Mouse (Mus musculus) central nervous system, embryonic 11.5 days (tissue): ENCODE results near the gene Zfp689. TPM values are rescaled to one million over a fixed set of nuclear protein-coding genes. Genes with fewer than 3 reads are reported as not detected.

ENCODE experiments used
- polyA plus RNA-seq: library from polyadenylated mRNA; depleted of rRNA; stranded (reverse); fragments of >200 nt; gene quantifications from 2 replicates; pipeline ENCODE4 v1.2.3, GENCODE M21; 2012; rRNA removed

Zfp689 gene
- 10.8 and 12.9 TPM in 2 replicates for polyA plus RNA-seq

DNA sequence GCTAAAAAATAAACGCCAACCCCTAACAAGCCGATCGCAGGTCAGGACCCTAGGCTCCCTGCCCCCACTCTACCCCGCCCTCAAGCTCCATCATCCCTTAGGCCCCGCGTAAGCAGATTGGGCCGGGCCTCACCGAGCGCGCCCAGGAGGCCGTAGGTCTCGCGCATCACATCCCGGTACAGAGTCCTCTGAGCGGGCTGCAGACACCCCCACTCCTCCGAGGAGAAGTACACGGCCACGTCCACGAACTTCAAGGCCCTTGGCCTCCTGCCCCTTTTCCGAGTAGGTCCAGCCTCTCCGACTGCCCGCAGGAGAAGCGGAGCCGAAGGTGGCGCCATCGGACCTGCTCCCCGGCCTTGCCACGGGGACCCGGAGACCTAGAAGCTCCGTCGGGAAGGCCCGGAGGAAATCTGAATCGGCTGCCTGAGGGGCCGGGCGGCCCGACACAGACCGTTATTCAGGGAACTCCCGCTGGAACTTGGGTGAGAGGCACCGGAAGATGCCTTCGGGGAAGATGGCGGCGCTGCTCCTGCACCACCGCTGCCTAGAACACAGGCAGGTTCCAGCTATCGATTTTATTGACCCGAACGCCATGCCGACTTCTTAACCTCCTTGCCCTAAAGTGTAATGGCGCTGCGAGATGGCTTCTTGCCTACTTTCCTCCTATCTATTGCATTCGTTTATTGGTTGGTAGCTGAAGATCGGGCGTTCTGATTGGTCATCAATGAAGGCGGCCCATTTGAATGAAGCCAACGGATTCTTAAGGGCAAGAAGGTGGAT, at the start of gene Zfp689:
Gene Zfp689, minus strand, starts transcription at position 638 of the 780 bp plus-strand sequence.

GRCm38 (mm10) chr7:127478635-127479317, 29.8 kb upstream of the Zfp689 start, which contains the start of gene Fbrs:
Gene Fbrs (plus strand): TSS chr7:127479199.

GRCm38 (mm10) chr7:127459311-127459710, 10.4 kb upstream of the Zfp689 start, which contains the start of gene Prr14:
Gene Prr14 (plus strand): TSS chr7:127459611.

GRCm38 (mm10) chr7:127421388-127422191, 27.4 kb downstream of the Zfp689 start, which contains the start of gene Zfp688:
Gene Zfp688 (minus strand): TSS chr7:127422068.

GRCm38 (mm10) chr7:127406002-127406987, 42.7 kb downstream of the Zfp689 start, which contains the start of gene Zfp764:
Gene Zfp764 (minus strand): TSS chr7:127406822.

DNA sequence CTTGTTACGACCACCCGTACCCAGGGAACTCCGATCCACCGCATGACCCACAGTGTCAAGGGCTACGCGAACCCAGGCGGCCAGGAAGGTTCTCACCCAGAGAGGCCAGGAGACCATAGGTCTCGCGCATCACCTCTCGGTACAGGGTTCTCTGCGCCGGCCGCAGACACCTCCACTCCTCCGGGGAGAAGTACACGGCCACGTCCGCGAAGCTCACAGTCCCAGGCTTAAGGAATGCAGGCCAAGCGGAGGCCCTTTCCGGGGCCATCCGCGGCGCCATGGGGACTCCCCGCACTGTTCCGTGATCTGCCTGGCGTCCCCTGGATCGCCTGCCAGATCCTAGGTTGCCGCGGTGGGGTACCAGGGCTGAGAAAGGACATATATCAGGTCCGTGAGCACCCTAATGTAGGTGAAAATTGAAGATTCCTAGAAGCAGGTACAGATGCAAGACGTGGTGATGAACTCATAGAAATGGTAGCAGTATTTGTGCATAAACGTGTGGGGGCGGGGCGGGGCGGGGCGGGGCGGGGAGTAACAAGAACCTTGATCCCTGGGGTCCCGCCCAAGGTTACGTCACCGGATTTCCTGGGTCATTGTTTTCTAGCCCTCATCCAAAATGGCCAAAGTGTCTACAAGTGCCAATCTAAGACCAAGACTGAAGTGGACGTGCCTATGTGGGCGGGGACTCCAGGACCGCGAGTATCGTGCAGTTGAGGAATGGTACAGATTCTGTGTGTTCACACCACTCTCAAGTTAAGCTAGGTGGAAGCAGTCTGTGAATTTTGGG, 55.6 kb downstream of the Zfp689 start, which contains the start of gene E430018J23Rik:
Gene E430018J23Rik, minus strand, starts transcription at position 473 of the 787 bp plus-strand sequence.

Other genes starting within 250 kb of the Zfp689 start
- 50.6 and 52.5 TPM in 2 replicates for gene Tbc1d10b, start 240.7 kb downstream of the Zfp689 start, polyA plus RNA-seq
- 12.1 and 97.1 TPM in 2 replicates for gene Mylpf, start 240.3 kb downstream of the Zfp689 start, polyA plus RNA-seq
- gene Zfp553, start 216.1 kb downstream of the Zfp689 start, polyA plus RNA-seq: 33.8 and 38.9 TPM in 2 replicates
- 35.5 and 61.6 TPM in 2 replicates for gene Sept1, start 216.0 kb downstream of the Zfp689 start, polyA plus RNA-seq
- 66.0 and 76.1 TPM in 2 replicates for gene Zfp771, start 204.9 kb downstream of the Zfp689 start, polyA plus RNA-seq
- gene Dctpp1, start 188.4 kb downstream of the Zfp689 start, polyA plus RNA-seq: 125 and 147 TPM in 2 replicates
- gene Sephs2, start 175.1 kb downstream of the Zfp689 start, polyA plus RNA-seq: 31.3 and 38.0 TPM in 2 replicates
- 1.0 and 1.4 TPM in 2 replicates for gene Itgal, start 152.9 kb downstream of the Zfp689 start, polyA plus RNA-seq
- 33.5 and 37.3 TPM in 2 replicates for gene Zfp768, start 103.6 kb downstream of the Zfp689 start, polyA plus RNA-seq
- gene Zfp747, start 73.1 kb downstream of the Zfp689 start, polyA plus RNA-seq: 7.2 and 7.9 TPM in 2 replicates
- gene 9130019O22Rik, start 62.0 kb downstream of the Zfp689 start, polyA plus RNA-seq: 2.7 and 3.5 TPM in 2 replicates
- gene E430018J23Rik, start 55.5 kb downstream of the Zfp689 start, polyA plus RNA-seq: 5.4 and 7.4 TPM in 2 replicates
- gene Zfp764, start 42.3 kb downstream of the Zfp689 start, polyA plus RNA-seq: 4.3 and 5.6 TPM in 2 replicates
- gene Zfp688, start 27.1 kb downstream of the Zfp689 start, polyA plus RNA-seq: 18.0 and 18.7 TPM in 2 replicates
- gene Prr14, start 10.5 kb upstream of the Zfp689 start, polyA plus RNA-seq: 68.6 and 71.9 TPM in 2 replicates
- 31.3 and 33.7 TPM in 2 replicates for gene Fbrs, start 30.0 kb upstream of the Zfp689 start, polyA plus RNA-seq
- gene Srcap, start 62.8 kb upstream of the Zfp689 start, polyA plus RNA-seq: 27.1 and 30.8 TPM in 2 replicates
- gene Gm42715, start 70.4 kb upstream of the Zfp689 start, polyA plus RNA-seq: 28.0 and 80.1 TPM in 2 replicates
- gene Tmem265, start 112.2 kb upstream of the Zfp689 start, polyA plus RNA-seq: 0.14 TPM in 1 of 2 replicates, not detected in the other
- gene Phkg2, start 124.2 kb upstream of the Zfp689 start, polyA plus RNA-seq: 79.1 and 101 TPM in 2 replicates
- 13.9 and 14.3 TPM in 2 replicates for gene Ccdc189, start 139.4 kb upstream of the Zfp689 start, polyA plus RNA-seq
- 53.8 and 65.4 TPM in 2 replicates for gene Rnf40, start 139.6 kb upstream of the Zfp689 start, polyA plus RNA-seq
- gene Zfp629, start 166.6 kb upstream of the Zfp689 start, polyA plus RNA-seq: 37.7 and 70.8 TPM in 2 replicates